Mouse (Mus musculus) spleen, adult 2 months (tissue): ENCODE results near the gene Snx25.

Experiments
- CTCF ChIP-seq: fragments of 200-500 bp; IDR thresholded peaks from 2 replicates; pipeline ENCODE4 v1.5.1; 2011; ENCODE audit warnings: mild to moderate bottlenecking, inconsistent platforms; ENCODE audit not compliant: insufficient read depth, insufficient read length, insufficient replicate concordance; ENCODE audit errors: extremely low read depth
- POLR2A ChIP-seq: fragments of 200-500 bp; IDR thresholded peaks from 2 replicates; pipeline ENCODE4 v1.6.1; 2011; ENCODE audit warnings: low read depth, low read length, inconsistent platforms

DNA sequence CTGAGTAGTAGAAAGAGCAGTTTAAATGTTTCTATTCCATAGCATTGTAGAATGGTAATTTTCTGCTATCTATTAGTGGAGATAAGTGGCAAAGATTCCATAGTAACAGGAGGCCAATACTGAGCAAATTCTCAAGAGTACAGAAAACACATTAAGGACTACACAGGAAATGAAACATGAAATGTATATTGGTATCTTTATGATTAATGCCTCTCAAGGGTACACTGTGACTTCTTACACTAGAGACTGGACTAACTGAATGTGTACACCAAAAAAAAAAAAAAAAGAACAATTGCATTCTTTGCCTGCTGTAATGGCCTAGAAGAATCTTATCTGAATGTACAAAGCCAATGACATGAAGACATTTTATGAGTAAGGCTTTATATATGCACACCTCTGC is 44.3 kb downstream of the Snx25 start:
- TF ChIP-seq POLR2A (no peak), CTCF (no peak)
